Mouse (Mus musculus) left cerebral cortex, adult 18-20 months (tissue): Measurements from ENCODE around the gene Pmf1. TPM values are rescaled to one million over a fixed set of nuclear protein-coding genes. Genes with fewer than 3 reads are reported as not detected.
A peak's percentile ranks its signal among the peaks of the same experiment; 100 is the strongest.
"Not testable (repeated sequence)": the region's sequence is repeated elsewhere in the genome, so short reads cannot be mapped to it uniquely, and the experiment has no call there.

Experiments
- DNase-seq, 2 experiments: peaks; one replicate each; pipeline ENCODE4 v3.0.0; 2021 to 2022; ENCODE audit warnings: low spot score in 2 of 2, mixed read lengths in 1 of 2
- total RNA-seq, 2 experiments: library from RNA; stranded (reverse); gene quantifications; 2 replicates each; pipeline ENCODE4 v1.2.3; 2021

Pmf1 gene
- total RNA-seq, 2 experiments from 2014 or later, result 5.2 to 6.2 TPM

GRCm38 (mm10) chr3:88440500-88441381 lies 30.6 kb upstream of the Pmf1 start:
- DNase-seq, result peak; percentile 53 to 70

GRCm38 (mm10) chr3:88439582-88439981 lies 29.5 kb upstream of the Pmf1 start:
- no peak for DNase-seq

- no peak for DNase-seq
These were observed 27.3 kb upstream of the Pmf1 start for GRCm38 (mm10) chr3:88437454-88437853.

GRCm38 (mm10) chr3:88436395-88437201 lies 26.5 kb upstream of the Pmf1 start:
- DNase-seq, result peak; percentile 48 to 56

- peak; percentile 81 to 92 for DNase-seq
These were observed 25.4 kb upstream of the Pmf1 start for GRCm38 (mm10) chr3:88435515-88435914.

- not testable (repeated sequence) for DNase-seq
These were observed 18.5 kb upstream of the Pmf1 start for GRCm38 (mm10) chr3:88428639-88429038.

GRCm38 (mm10) chr3:88427342-88427905 lies 17.3 kb upstream of the Pmf1 start:
- DNase-seq, result no peak

GRCm38 (mm10) chr3:88425708-88426420 lies 15.7 kb upstream of the Pmf1 start:
- no peak for DNase-seq

- DNase-seq, result no peak
These were observed 15.2 kb upstream of the Pmf1 start for GRCm38 (mm10) chr3:88425330-88425689.

GRCm38 (mm10) chr3:88424605-88425329 lies 14.6 kb upstream of the Pmf1 start, which contains the start of gene Slc25a44:
Gene Slc25a44, minus strand, starts transcription at chr3:88425139.
- DNase-seq, result peak; percentile 93 to 95

- DNase-seq, result peak; percentile 21 to 41
These were observed 12.0 kb upstream of the Pmf1 start for GRCm38 (mm10) chr3:88422020-88422720.

GRCm38 (mm10) chr3:88420771-88421170 lies 10.6 kb upstream of the Pmf1 start:
- no peak for DNase-seq

GRCm38 (mm10) chr3:88418016-88418415 lies 7.9 kb upstream of the Pmf1 start:
- DNase-seq, result no peak

GRCm38 (mm10) chr3:88415668-88416067 lies 5.5 kb upstream of the Pmf1 start:
- no peak for DNase-seq

GRCm38 (mm10) chr3:88412636-88413035 lies 2.5 kb upstream of the Pmf1 start:
- no peak for DNase-seq

- no peak for DNase-seq
These were observed 1.6 kb upstream of the Pmf1 start for GRCm38 (mm10) chr3:88411681-88412080.

GRCm38 (mm10) chr3:88410645-88411031 lies 507 bp upstream of the Pmf1 start:
- DNase-seq, result no peak

GRCm38 (mm10) chr3:88408953-88409352 lies 1.2 kb downstream of the Pmf1 start:
- DNase-seq, result no peak

- no peak for DNase-seq
These were observed 2.6 kb downstream of the Pmf1 start for GRCm38 (mm10) chr3:88407529-88407928.

GRCm38 (mm10) chr3:88407090-88407489 lies 3.0 kb downstream of the Pmf1 start:
- DNase-seq, result peak; percentile 57 to 70
